Mouse (Mus musculus) T-helper 17 cell (primary cell): ENCODE results near the gene Mef2d.

Experiments
- in situ Hi-C, 2 experiments: fragments of 300-600 bp; cut with MboI, MseI; formaldehyde crosslinking; loops; 1 replicate in 1 of 2; 2 replicates in 1 of 2; pipeline ENCODE4 v1.15.1; 2025; ENCODE audit warnings: high pct_unique_total_duplicates in 2 of 2

The Mef2d gene

GRCm38 (mm10) chr3:88141787-88142523, at the start of gene Mef2d:
Gene Mef2d (plus strand): TSS chr3:88142372.
- in situ Hi-C loops: loop anchor here in 1 of 2 experiments (10.0 kb wide), 1 partner anchor 373 kb away; no protein-coding TSS in a partner anchor

- in situ Hi-C loops: loop anchor here (5.0 kb wide), 3 partner anchors 33 to 78 kb away; no protein-coding TSS in a partner anchor
Observed at GRCm38 (mm10) chr3:88094126-88094525, 48.0 kb upstream of the Mef2d start.

GRCm38 (mm10) chr3:88097666-88098065, 44.5 kb upstream of the Mef2d start:
- in situ Hi-C loops: no loop called here

- in situ Hi-C loops: no loop called here
Observed at GRCm38 (mm10) chr3:88100251-88100650, 41.9 kb upstream of the Mef2d start.

- in situ Hi-C loops: no loop called here
Observed at GRCm38 (mm10) chr3:88101736-88102135, 40.4 kb upstream of the Mef2d start.

- in situ Hi-C loops: no loop called here
Observed at GRCm38 (mm10) chr3:88102196-88102595, 40.0 kb upstream of the Mef2d start.

- in situ Hi-C loops: no loop called here
Observed at GRCm38 (mm10) chr3:88102611-88103010, 39.6 kb upstream of the Mef2d start.

GRCm38 (mm10) chr3:88106126-88106525, 36.0 kb upstream of the Mef2d start:
- in situ Hi-C loops: no loop called here

- in situ Hi-C loops: no loop called here
Observed at GRCm38 (mm10) chr3:88109126-88109525, 33.0 kb upstream of the Mef2d start.

GRCm38 (mm10) chr3:88114396-88114795, 27.8 kb upstream of the Mef2d start:
- in situ Hi-C loops: no loop called here

- in situ Hi-C loops: no loop called here
Observed at GRCm38 (mm10) chr3:88120117-88120651, 22.0 kb upstream of the Mef2d start.

GRCm38 (mm10) chr3:88121164-88122131, 20.7 kb upstream of the Mef2d start:
- in situ Hi-C loops: no loop called here

- in situ Hi-C loops: loop anchor here in 1 of 2 experiments (5.0 kb wide), 1 partner anchor 33 kb away; no protein-coding TSS in a partner anchor
Observed at GRCm38 (mm10) chr3:88125195-88125594, 17.0 kb upstream of the Mef2d start.

- in situ Hi-C loops: loop anchor here in 1 of 2 experiments (5.0 kb wide), 1 partner anchor 34 kb away; no protein-coding TSS in a partner anchor
Observed at GRCm38 (mm10) chr3:88126181-88126580, 16.0 kb upstream of the Mef2d start.

- in situ Hi-C loops: loop anchor here in 1 of 2 experiments (5.0 kb wide), 1 partner anchor 35 kb away; no protein-coding TSS in a partner anchor
Observed at GRCm38 (mm10) chr3:88127636-88128035, 14.5 kb upstream of the Mef2d start.

- in situ Hi-C loops: loop anchor here in 1 of 2 experiments (5.0 kb wide), 1 partner anchor 36 kb away; no protein-coding TSS in a partner anchor
Observed at GRCm38 (mm10) chr3:88128056-88128455, 14.1 kb upstream of the Mef2d start.

GRCm38 (mm10) chr3:88129006-88129405, 13.2 kb upstream of the Mef2d start:
- in situ Hi-C loops: loop anchor here in 1 of 2 experiments (5.0 kb wide), 1 partner anchor 37 kb away; no protein-coding TSS in a partner anchor

- in situ Hi-C loops: no loop called here
Observed at GRCm38 (mm10) chr3:88131071-88131470, 11.1 kb upstream of the Mef2d start.

GRCm38 (mm10) chr3:88132492-88132891, 9.7 kb upstream of the Mef2d start:
- in situ Hi-C loops: no loop called here

GRCm38 (mm10) chr3:88133187-88133771, 8.9 kb upstream of the Mef2d start:
- in situ Hi-C loops: no loop called here

- in situ Hi-C loops: no loop called here
Observed at GRCm38 (mm10) chr3:88136346-88136745, 5.8 kb upstream of the Mef2d start.
